Mouse (Mus musculus): ENCODE results near the gene Mbnl2.

Gene Mbnl2

GRCm38 (mm10) chr14:120477288-120477981 is 202.0 kb downstream of the Mbnl2 start:
- intact Hi-C loops (cut with DNase I), result loop anchor here (5.0 kb wide), 1 partner anchor 285 kb away; no protein-coding TSS in a partner anchor

- intact Hi-C loops (cut with DNase I), result loop anchor here (5.0 kb wide), 1 partner anchor 284 kb away; no protein-coding TSS in a partner anchor
Observed at GRCm38 (mm10) chr14:120477982-120478568, 202.6 kb downstream of the Mbnl2 start, which contains the start of gene Rap2a. TSS of gene Rap2a (plus strand) at chr14:120478444.

GRCm38 (mm10) chr14:120478641-120479341 is 203.3 kb downstream of the Mbnl2 start:
- intact Hi-C loops (cut with DNase I), result loop anchor here (5.0 kb wide), 1 partner anchor 284 kb away; no protein-coding TSS in a partner anchor

- intact Hi-C loops (cut with DNase I), result loop anchor here (10.0 kb wide), 1 partner anchor 184 kb away; no protein-coding TSS in a partner anchor
Observed at GRCm38 (mm10) chr14:120480341-120480900, 205.0 kb downstream of the Mbnl2 start.

GRCm38 (mm10) chr14:120480927-120481326 is 205.5 kb downstream of the Mbnl2 start:
- intact Hi-C loops (cut with DNase I), result loop anchor here (10.0 kb wide), 1 partner anchor 184 kb away; no protein-coding TSS in a partner anchor

Measured in adrenal gland (tissue).